Mouse (Mus musculus): ENCODE data around the gene E4f1. TPM values are rescaled to one million over a fixed set of nuclear protein-coding genes. Genes with fewer than 3 reads are reported as not detected.
"Not testable (repeated sequence)": the region's sequence is repeated elsewhere in the genome, so short reads cannot be mapped to it uniquely, and the experiment has no call there.

Gene E4f1
- total and polyA plus RNA-seq, 3 experiments = 10.2 to 43.7 (median 10.3) TPM

- intact Hi-C loops (cut with DNase I) = no loop called here
- no peak overlapping the region for H3K9ac ChIP-seq (ENCODE audit: low read depth, low read length)
- 65% methylated on average over 5 of the region's 5 CpGs for WGBS
- TF ChIP-seq CTCF (IDR thresholded peaks at IDR 0.05) (peak; percentile 94), POLR2A (IDR thresholded peaks at IDR 0.05; ENCODE audit: insufficient read depth, low read depth, low read length) (no peak)
- H3K27me3 ChIP-seq (ENCODE audit: control insufficient read depth, insufficient read depth, low read length) = no peaks in the 10 kb centered on the region
- no peak overlapping the region for H3K27ac ChIP-seq
- H3K4me3 ChIP-seq = no peak overlapping the region
- H3K4me1 ChIP-seq (ENCODE audit: control insufficient read depth, insufficient read depth, low read length) = no peaks in the 10 kb centered on the region
- H3K79me2 ChIP-seq (replicated peaks; ENCODE audit: control insufficient read depth, insufficient read depth, low read length) = peaks cover under 1% of the 10 kb centered on the region; the same call in 1 of the 2 replicates
- no peak for DNase-seq
- no peaks in the 10 kb centered on the region; the same call in 1 of the 2 replicates for H3K36me3 ChIP-seq (ENCODE audit: control insufficient read depth, insufficient read depth, low read length)
These were observed 33.1 kb downstream of the E4f1 start for GRCm38 (mm10) chr17:24437016-24437415.

GRCm38 (mm10) chr17:24429201-24429983 lies 40.7 kb downstream of the E4f1 start:
- intact Hi-C loops (cut with DNase I) = no loop called here
- Histone ChIP-seq H3K9ac (ENCODE audit: low read depth, low read length) (no peak overlapping the region), H3K4me1 (ENCODE audit: control insufficient read depth, insufficient read depth, low read length) (no peaks in the 10 kb centered on the region), H3K27ac (peak overlapping the region; percentile 91), H3K27me3 (ENCODE audit: control insufficient read depth, insufficient read depth, low read length) (no peaks in the 10 kb centered on the region), H3K79me2 (replicated peaks; ENCODE audit: control insufficient read depth, insufficient read depth, low read length) (peaks cover 3% of the 10 kb centered on the region; the same call in 1 of the 2 replicates), H3K36me3 (ENCODE audit: control insufficient read depth, insufficient read depth, low read length) (no peaks in the 10 kb centered on the region; the same call in 1 of the 2 replicates), H3K4me3 (peak overlapping the region; percentile 23; the same call in 1 of the 2 replicates)
- 67% methylated on average over 14 of the region's 14 CpGs for WGBS
- peak; percentile 55 to 76 for DNase-seq
- TF ChIP-seq CTCF (IDR thresholded peaks at IDR 0.05) (no peak), EP300 (IDR thresholded peaks at IDR 0.05; ENCODE audit: insufficient read depth, low read depth, low read length) (0 out of 2 replicates have a peak, but pooled peaks have one; percentile 60)

- Histone ChIP-seq H3K4me1 (ENCODE audit: control insufficient read depth, insufficient read depth, low read length) (no peaks in the 10 kb centered on the region), H3K27me3 (ENCODE audit: control insufficient read depth, insufficient read depth, low read length) (no peaks in the 10 kb centered on the region), H3K4me3 (peak overlapping the region; percentile 75), H3K27ac (peak overlapping the region; percentile 91), H3K36me3 (ENCODE audit: control insufficient read depth, insufficient read depth, low read length) (no peaks in the 10 kb centered on the region), H3K9ac (ENCODE audit: low read depth, low read length) (peak overlapping the region; percentile 87), H3K79me2 (replicated peaks; ENCODE audit: control insufficient read depth, insufficient read depth, low read length) (peaks cover 3% of the 10 kb centered on the region; the same call in 1 of the 2 replicates)
- DNase-seq = no peak
- no peak for TF ChIP-seq CTCF (IDR thresholded peaks at IDR 0.05)
- TF ChIP-seq EP300 (IDR thresholded peaks at IDR 0.05; ENCODE audit: insufficient read depth, low read depth, low read length) = no peak
- TF ChIP-seq POLR2A (IDR thresholded peaks at IDR 0.05; ENCODE audit: insufficient read depth, low read depth, low read length) = no peak
- 1% methylated on average over 8 of the region's 8 CpGs for WGBS
- intact Hi-C loops (cut with DNase I) = no loop called here
These were observed 42.9 kb downstream of the E4f1 start for GRCm38 (mm10) chr17:24427170-24427557.

GRCm38 (mm10) chr17:24426471-24427169 lies 43.5 kb downstream of the E4f1 start, which contains the start of gene Eci1:
TSS of gene Eci1 (plus strand) at chr17:24426641.
- 1% methylated on average over 48 of the region's 48 CpGs for whole genome bisulfite sequencing
- Histone ChIP-seq H3K27ac (peak within 1 kb of the TSS; percentile 91), H3K4me1 (ENCODE audit: control insufficient read depth, insufficient read depth, low read length) (no peaks in the 10 kb centered on the region), H3K9ac (ENCODE audit: low read depth, low read length) (peak within 1 kb of the TSS; percentile 87), H3K4me3 (peak within 1 kb of the TSS; percentile 75), H3K79me2 (replicated peaks; ENCODE audit: control insufficient read depth, insufficient read depth, low read length) (0 out of 2 replicates have a peak, but pooled peaks cover 1% of the 10 kb centered on the region), H3K36me3 (ENCODE audit: control insufficient read depth, insufficient read depth, low read length) (no peaks in the 10 kb centered on the region), H3K27me3 (ENCODE audit: control insufficient read depth, insufficient read depth, low read length) (no peaks in the 10 kb centered on the region)
- peak; percentile 95 to 97 for DNase-seq
- TF ChIP-seq EP300 (IDR thresholded peaks at IDR 0.05; ENCODE audit: insufficient read depth, low read depth, low read length) (peak; percentile 34; the same call in 1 of the 2 replicates), CTCF (IDR thresholded peaks at IDR 0.05) (peak; percentile 7; the same call in 1 of the 2 replicates), POLR2A (IDR thresholded peaks at IDR 0.05; ENCODE audit: insufficient read depth, low read depth, low read length) (peak; percentile 91)
- intact Hi-C loops (cut with DNase I) = no loop called here

- H3K36me3 ChIP-seq (ENCODE audit: control insufficient read depth, insufficient read depth, low read length) = no peaks in the 10 kb centered on the region
- H3K4me1 ChIP-seq (ENCODE audit: control insufficient read depth, insufficient read depth, low read length) = no peaks in the 10 kb centered on the region
- 0 out of 2 replicates have a peak, but pooled peaks cover 1% of the 10 kb centered on the region for H3K79me2 ChIP-seq (replicated peaks; ENCODE audit: control insufficient read depth, insufficient read depth, low read length)
- no peaks in the 10 kb centered on the region for H3K27me3 ChIP-seq (ENCODE audit: control insufficient read depth, insufficient read depth, low read length)
- no peak for DNase-seq
- H3K9ac ChIP-seq (ENCODE audit: low read depth, low read length) = no peak overlapping the region
- TF ChIP-seq POLR2A (IDR thresholded peaks at IDR 0.05; ENCODE audit: insufficient read depth, low read depth, low read length) (no peak), CTCF (IDR thresholded peaks at IDR 0.05) (no peak), EP300 (IDR thresholded peaks at IDR 0.05; ENCODE audit: insufficient read depth, low read depth, low read length) (no peak)
- intact Hi-C loops (cut with DNase I) = no loop called here
- H3K27ac ChIP-seq = peak overlapping the region; percentile 91
- 88% methylated on average over 7 of the region's 7 CpGs for WGBS
- H3K4me3 ChIP-seq = no peak overlapping the region; the same call in 1 of the 2 replicates
These were observed 44.2 kb downstream of the E4f1 start for GRCm38 (mm10) chr17:24425905-24426304.

GRCm38 (mm10) chr17:24425326-24425725 lies 44.8 kb downstream of the E4f1 start:
- H3K4me1 ChIP-seq (ENCODE audit: control insufficient read depth, insufficient read depth, low read length); H3K27me3 ChIP-seq (ENCODE audit: control insufficient read depth, insufficient read depth, low read length); H3K9ac ChIP-seq (ENCODE audit: low read depth, low read length); H3K79me2 ChIP-seq (replicated peaks; ENCODE audit: control insufficient read depth, insufficient read depth, low read length); H3K27ac ChIP-seq; H3K4me3 ChIP-seq; intact Hi-C loops (cut with DNase I); DNase-seq; H3K36me3 ChIP-seq (ENCODE audit: control insufficient read depth, insufficient read depth, low read length): not testable (repeated sequence)
- 90% methylated on average over 6 of the region's 8 CpGs for WGBS
